Mouse (Mus musculus) leukemia stem cell, adult 10-12 weeks (primary cell): ENCODE measurements around the gene Stard8. TPM values are rescaled to one million over a fixed set of nuclear protein-coding genes. Genes with fewer than 3 reads are reported as not detected.

Experiments used
- polyA plus RNA-seq: library from polyadenylated mRNA; stranded (reverse); fragments of >175 nt; gene quantifications from 2 replicates; pipeline ENCODE4 v1.2.3, GENCODE M21; 2012; ENCODE audit warnings: low replicate concordance

The Stard8 gene
- 0.09 and 0.74 TPM in 2 replicates for polyA plus RNA-seq

DNA sequence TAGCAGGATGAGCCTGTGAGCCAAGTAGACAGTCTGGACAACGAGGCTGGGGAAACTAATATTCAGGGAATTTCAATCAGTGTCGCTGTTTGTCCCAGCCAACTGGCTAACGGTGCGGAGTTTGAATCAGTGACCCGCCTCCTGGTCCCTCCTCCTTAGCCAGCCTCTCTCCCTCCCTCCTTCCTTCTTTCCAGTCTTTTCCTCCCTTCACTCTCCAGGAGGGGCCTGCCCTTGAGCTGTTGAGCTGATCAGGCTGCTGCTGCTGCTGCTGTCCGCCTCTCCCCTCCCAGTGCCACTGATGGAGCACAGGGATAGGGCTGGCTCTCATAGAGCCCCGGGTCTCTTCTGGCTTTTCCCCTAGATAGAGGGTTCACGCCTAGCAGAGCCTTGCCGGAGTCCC lies at the start of gene Stard8:
Gene Stard8, plus strand, starts transcription at position 203 of the 400 bp plus-strand sequence.

Other genes starting within 250 kb of the Stard8 start
- 0.11 TPM in 1 of 2 replicates, not detected in the other for gene Ophn1, start 112.2 kb upstream of the Stard8 start, polyA plus RNA-seq
- gene Yipf6, start 66.9 kb upstream of the Stard8 start, polyA plus RNA-seq: 1.1 and 10.1 TPM in 2 replicates
- gene Efnb1, start 132.9 kb downstream of the Stard8 start, polyA plus RNA-seq: 7.7 and 8.0 TPM in 2 replicates